Mouse (Mus musculus): ENCODE results near the gene Olfr313.

DNA sequence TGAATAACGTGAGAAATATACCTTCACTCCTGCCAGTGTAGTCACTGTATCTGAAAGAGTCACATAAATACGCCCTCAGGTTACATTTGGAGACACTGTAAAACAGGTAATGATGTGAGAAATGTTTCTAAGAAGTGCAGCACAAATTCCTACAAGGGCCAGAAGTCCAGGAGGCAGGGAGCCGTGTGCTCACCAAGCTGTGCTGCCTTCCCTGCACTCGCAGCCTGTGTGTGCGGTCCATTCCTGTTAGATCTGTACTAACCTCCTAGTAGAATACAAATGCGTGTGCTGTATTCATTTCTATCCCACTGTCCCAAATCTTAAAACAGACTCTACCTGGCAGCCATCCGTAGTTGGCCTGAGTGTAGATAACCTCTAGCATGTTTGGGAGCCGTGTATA is 45.9 kb downstream of the Olfr313 start:
- no peak for TF ChIP-seq CTCF (IDR thresholded peaks at IDR 0.05; ENCODE audit: control insufficient read depth, insufficient read depth, insufficient read length)
- no peak for TF ChIP-seq MYOD1 (IDR thresholded peaks at IDR 0.05; ENCODE audit: control insufficient read depth, insufficient read length, low read depth)
- TF ChIP-seq FOSL1 (IDR thresholded peaks at IDR 0.05; ENCODE audit: insufficient read depth, low read length, poor library complexity, severe bottlenecking) = no peak

All from C2C12 (cell line).